Mouse (Mus musculus) C2C12 (cell line): ENCODE measurements at regions not wholly inside any gene's neighbourhood (a gene's known extent, or its start where the extent isn't known, plus 50 kb on each side); places are given as distances from the start of the nearest gene placed in this dataset.

Source experiments
- CEBPB ChIP-seq: IDR thresholded peaks from one replicate; pipeline ENCODE4 v1.6.1; 2011; ENCODE audit warnings: low read depth, mild to moderate bottlenecking, control low read depth, moderate library complexity
- CTCF ChIP-seq: IDR thresholded peaks from one replicate; pipeline ENCODE4 v1.5.1; 2011; ENCODE audit not compliant: control insufficient read depth, insufficient read depth, insufficient read length
- MAX ChIP-seq: IDR thresholded peaks from one replicate; pipeline ENCODE4 v1.6.1; 2011; ENCODE audit warnings: mild to moderate bottlenecking, control low read depth
- MYOG ChIP-seq: IDR thresholded peaks from one replicate; pipeline ENCODE4 v1.6.1; 2011; ENCODE audit not compliant: control insufficient read depth, insufficient read length; ENCODE audit errors: extremely low read depth

GRCm38 (mm10) chr6:51104336-51104735, 328.1 kb upstream of the Nfe2l3 start:
- TF ChIP-seq CTCF (no peak), CEBPB (no peak), MAX (no peak), MYOG (no peak)
